Mouse (Mus musculus) embryonic facial prominence, embryonic 11.5 days (tissue): ENCODE measurements at regions not wholly inside any gene's neighbourhood (a gene's known extent, or its start where the extent isn't known, plus 50 kb on each side); places are given as distances from the start of the nearest gene placed in this dataset.
A peak's percentile ranks its signal among the peaks of the same experiment; 100 is the strongest.

Source experiments
- ATAC-seq: fragments of 200-750 bp; cut with Nextera tagmentation; replicated peaks from 2 replicates; pipeline ENCODE4 v1.8.0; 2017; ENCODE audit warnings: low read depth; ENCODE audit not compliant: insufficient number of reproducible peaks, low FRiP score, low TSS enrichment
- DNase-seq: peaks from one replicate; pipeline ENCODE4 v3.0.0-alpha.2; 2015; ENCODE audit warnings: low spot score
- H3K27ac ChIP-seq: fragments of 300-500 bp; sonication (generic); replicated peaks from 2 replicates; pipeline ENCODE4 v1.5.1; 2014; ENCODE audit warnings: mild to moderate bottlenecking, low read depth, low read length, control low read depth
- H3K27me3 ChIP-seq: fragments of 300-500 bp; sonication (generic); 2 replicates; pipeline ENCODE4 v1.6.1; 2014; ENCODE audit warnings: mild to moderate bottlenecking, low read length, moderate library complexity, mixed read lengths; ENCODE audit not compliant: control insufficient read depth, insufficient read depth
- H3K36me3 ChIP-seq: fragments of 300-500 bp; sonication (generic); replicated peaks from 2 replicates; pipeline ENCODE4 v1.6.1; 2014; ENCODE audit warnings: low read depth, mild to moderate bottlenecking, low read length, moderate library complexity, mixed read lengths; ENCODE audit not compliant: control insufficient read depth, insufficient read depth
- H3K4me1 ChIP-seq: fragments of 300-500 bp; sonication (generic); 2 replicates; pipeline ENCODE4 v1.6.1; 2014; ENCODE audit warnings: low read length, mixed read lengths; ENCODE audit not compliant: control insufficient read depth, insufficient read depth
- H3K4me2 ChIP-seq: fragments of 300-500 bp; sonication (generic); 2 replicates; pipeline ENCODE4 v1.6.1; 2014; ENCODE audit warnings: low read depth, mild to moderate bottlenecking, control low read depth, low read length, moderate library complexity
- H3K4me3 ChIP-seq: fragments of 300-500 bp; sonication (generic); 2 replicates; pipeline ENCODE4 v1.5.1; 2014; ENCODE audit warnings: low read depth, low read length, control low read depth
- H3K9ac ChIP-seq: fragments of 300-500 bp; sonication (generic); replicated peaks from 2 replicates; pipeline ENCODE4 v1.6.1; 2014; ENCODE audit warnings: mild to moderate bottlenecking, control low read depth, low read length
- H3K9me3 ChIP-seq: fragments of 300-500 bp; sonication (generic); replicated peaks from 2 replicates; pipeline ENCODE4 v1.6.1; 2016; ENCODE audit warnings: mild to moderate bottlenecking, low read length, inconsistent platforms, mixed read lengths; ENCODE audit not compliant: control insufficient read depth
- WGBS: fragments of 180-500 bp; shearing (Covaris S2); extraction: QIAGEN DNeasy Blood & Tissue Kit; methylation state at CpG from one replicate; pipeline ENCODE4 v1.1.7; 2014; 5-methylcytosine and 5-hydroxymethylcytosine counted together

DNA sequence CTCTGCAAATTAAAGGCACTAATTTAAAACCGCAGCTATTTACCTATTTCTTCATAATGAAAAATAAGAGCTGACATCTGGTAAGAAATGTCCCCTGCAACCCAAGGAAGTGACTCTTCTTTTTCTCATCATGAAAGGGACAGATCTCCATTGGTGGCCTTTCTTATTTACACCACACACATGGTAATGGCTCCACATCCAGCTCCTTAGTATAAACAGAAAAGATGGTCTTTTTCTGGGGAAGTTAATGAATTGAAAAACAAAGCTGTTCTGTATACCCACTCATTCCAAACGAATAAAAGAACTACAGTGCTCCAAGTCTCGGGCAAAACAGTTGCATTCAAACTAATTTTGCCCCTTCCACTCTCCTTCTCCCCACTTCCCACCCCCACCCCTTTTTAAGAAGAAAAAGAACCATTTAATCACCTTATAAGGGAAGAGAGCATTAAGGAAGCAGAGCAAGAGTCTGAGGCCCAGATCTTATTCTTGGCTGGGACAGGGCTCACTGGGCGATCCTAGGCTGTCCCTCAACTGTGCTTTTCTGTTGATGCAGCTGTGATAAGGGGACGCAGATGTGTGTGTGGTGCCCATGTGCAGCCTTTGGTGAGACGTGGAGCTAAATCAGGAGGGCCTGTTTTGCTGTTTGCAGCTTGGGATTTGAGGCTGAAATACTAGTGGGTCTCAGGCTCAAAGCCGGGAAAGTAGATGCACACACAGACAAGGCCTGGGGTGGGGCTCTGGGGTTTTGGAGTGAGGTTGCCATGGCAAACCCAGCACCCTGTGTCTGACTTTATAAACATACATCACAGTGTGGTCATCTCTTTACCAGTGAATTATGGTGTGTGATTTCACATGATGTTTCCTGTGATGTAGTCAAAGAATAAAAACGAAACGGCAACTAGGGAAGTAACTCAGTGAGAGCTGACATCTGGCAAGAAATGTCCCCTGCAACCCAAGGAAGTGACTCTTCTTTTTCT, 113.6 kb upstream of the Ercc6l2 start:
- H3K4me3 ChIP-seq: no peak overlapping the region
- H3K4me2 ChIP-seq: no peak overlapping the region; the same call in 1 of the 2 replicates
- H3K9ac ChIP-seq: no peak overlapping the region
- H3K9me3 ChIP-seq: no peaks in the 10 kb centered on the region
- no peaks in the 10 kb centered on the region; the same call in 1 of the 2 replicates for H3K4me1 ChIP-seq
- H3K27me3 ChIP-seq: no peaks in the 10 kb centered on the region
- no peaks in the 10 kb centered on the region for H3K36me3 ChIP-seq
- WGBS: 31% methylated on average over 9 of the region's 9 CpGs
- no peak overlapping the region for H3K27ac ChIP-seq
- peak; percentile 68; the same call in 1 of the 2 replicates for ATAC-seq
- peak; percentile 49 for DNase-seq

DNA sequence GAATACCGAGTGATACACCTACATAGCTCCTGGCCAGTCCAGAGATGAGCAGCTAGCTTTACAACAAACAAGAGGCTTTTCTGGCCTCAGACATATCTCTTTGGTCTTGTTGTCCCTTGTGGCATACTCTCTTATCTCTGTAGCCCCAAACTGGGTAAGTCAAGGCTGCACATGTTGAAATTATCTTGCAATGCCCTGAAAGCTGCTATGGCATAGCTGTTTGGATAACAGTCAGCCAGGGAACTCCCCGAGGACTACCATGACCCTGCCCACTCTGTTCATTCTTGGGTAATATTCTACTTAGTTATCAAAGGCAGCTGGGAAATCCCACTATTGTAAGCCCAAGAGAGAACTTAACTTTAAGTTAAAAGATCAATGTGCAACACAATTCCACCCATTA, 106.5 kb upstream of the Ercc6l2 start:
- H3K9me3 ChIP-seq: no peaks in the 10 kb centered on the region
- ATAC-seq: no peak
- no peak overlapping the region for H3K9ac ChIP-seq
- DNase-seq: no peak
- no peaks in the 10 kb centered on the region for H3K36me3 ChIP-seq
- no peak overlapping the region for H3K4me2 ChIP-seq
- no peak overlapping the region for H3K4me3 ChIP-seq
- no peaks in the 10 kb centered on the region for H3K4me1 ChIP-seq
- H3K27ac ChIP-seq: no peak overlapping the region
- H3K27me3 ChIP-seq: no peaks in the 10 kb centered on the region
- 84% methylated on average over 2 of the region's 2 CpGs for whole genome bisulfite sequencing

DNA sequence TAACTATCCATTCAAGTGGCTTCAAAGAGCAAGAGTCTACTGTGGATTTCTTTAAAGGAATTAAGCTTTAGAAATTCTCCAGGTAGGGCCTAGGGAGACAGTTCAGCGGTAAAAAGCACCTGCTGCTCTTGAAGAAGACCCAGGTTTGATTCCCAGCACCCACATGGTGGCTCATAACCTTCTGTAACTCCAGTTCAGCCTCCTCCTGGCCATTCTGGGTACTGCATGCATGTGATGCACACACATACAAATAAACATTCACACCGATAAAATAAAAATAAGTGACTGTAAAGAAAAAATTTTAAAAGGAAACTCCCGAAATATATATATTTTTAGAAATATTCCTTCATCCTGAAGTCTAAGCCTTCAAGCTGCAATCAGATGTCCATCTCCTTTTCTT, 101.9 kb upstream of the Ercc6l2 start:
- no peaks in the 10 kb centered on the region for H3K9me3 ChIP-seq
- H3K4me2 ChIP-seq: no peak overlapping the region
- H3K27me3 ChIP-seq: no peaks in the 10 kb centered on the region
- H3K4me1 ChIP-seq: no peaks in the 10 kb centered on the region
- H3K27ac ChIP-seq: no peak overlapping the region
- DNase-seq (no peak), ATAC-seq (no peak)
- no peak overlapping the region for H3K9ac ChIP-seq
- 89% methylated on average over 3 of the region's 3 CpGs for WGBS
- no peak overlapping the region for H3K4me3 ChIP-seq
- no peaks in the 10 kb centered on the region for H3K36me3 ChIP-seq

DNA sequence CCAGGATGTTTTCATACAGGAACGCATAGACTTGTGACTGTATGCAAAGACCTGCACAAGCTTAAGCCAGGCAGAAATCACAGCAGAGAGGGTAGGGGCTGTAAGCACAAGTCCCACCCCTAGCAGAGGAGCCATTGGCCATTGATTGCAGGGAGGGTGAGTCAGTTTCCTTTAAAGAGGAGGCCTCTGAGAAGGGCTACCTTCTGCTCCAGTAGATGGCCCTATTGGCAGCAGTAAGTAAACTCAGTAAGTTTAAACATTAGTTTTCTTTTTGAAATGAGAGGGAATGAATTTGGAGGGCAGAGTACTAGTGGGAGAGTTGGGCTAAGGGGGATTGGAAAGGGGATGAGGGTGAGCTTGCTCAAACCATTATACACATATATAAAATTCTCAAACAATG, 98.5 kb upstream of the Ercc6l2 start:
- Histone ChIP-seq H3K27me3 (no peaks in the 10 kb centered on the region), H3K4me1 (no peaks in the 10 kb centered on the region), H3K4me3 (no peak overlapping the region), H3K9me3 (no peaks in the 10 kb centered on the region), H3K9ac (no peak overlapping the region), H3K27ac (no peak overlapping the region), H3K36me3 (no peaks in the 10 kb centered on the region), H3K4me2 (no peak overlapping the region)
- 76% methylated on average over 1 of the region's 1 CpGs for WGBS
- DNase-seq: no peak
- no peak for ATAC-seq

DNA sequence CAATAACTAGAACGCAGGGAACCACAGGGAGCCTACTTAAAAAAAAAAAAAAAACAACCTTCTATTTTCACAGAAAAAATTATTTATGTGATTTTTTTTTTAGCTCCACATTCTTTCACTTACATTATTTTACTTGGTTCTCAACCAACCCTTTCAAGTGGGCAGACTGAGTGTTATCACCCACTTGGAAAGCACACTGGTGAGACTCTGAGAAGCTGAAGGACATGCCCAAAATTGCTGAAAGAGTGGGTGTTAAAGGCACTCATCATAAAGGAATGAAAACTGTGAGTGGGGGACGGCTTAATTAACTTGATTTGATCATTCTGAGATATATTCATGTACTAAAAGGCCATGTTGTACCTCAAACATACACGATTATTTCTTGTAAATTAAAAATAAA, 97.8 kb upstream of the Ercc6l2 start:
- Histone ChIP-seq H3K4me3 (no peak overlapping the region), H3K27ac (no peak overlapping the region), H3K4me2 (no peak overlapping the region), H3K36me3 (no peaks in the 10 kb centered on the region), H3K9me3 (no peaks in the 10 kb centered on the region), H3K27me3 (no peaks in the 10 kb centered on the region), H3K9ac (no peak overlapping the region), H3K4me1 (no peaks in the 10 kb centered on the region)
- WGBS: 85% methylated on average over 3 of the region's 3 CpGs
- ATAC-seq (no peak), DNase-seq (no peak)

DNA sequence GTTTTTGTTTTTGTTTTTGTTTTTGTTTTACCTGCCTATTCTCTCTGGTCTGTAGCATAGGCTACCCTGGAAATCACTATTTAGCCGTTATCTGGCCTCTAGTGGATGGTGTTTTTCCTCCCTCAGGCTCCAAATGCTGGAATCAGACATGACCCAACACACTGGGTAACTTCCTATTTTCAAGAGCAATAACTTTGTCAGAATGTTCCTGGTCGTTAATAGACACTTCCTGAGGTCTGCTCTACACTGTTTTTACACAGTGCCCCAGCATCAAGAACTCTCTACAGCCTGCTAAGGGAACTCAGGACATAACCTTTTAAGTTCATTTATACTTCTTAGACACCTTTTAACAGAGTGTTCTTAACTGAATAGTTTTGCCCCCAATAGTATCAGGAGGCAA, 96.3 kb upstream of the Ercc6l2 start:
- Histone ChIP-seq H3K4me3 (no peak overlapping the region), H3K4me1 (no peaks in the 10 kb centered on the region), H3K27ac (no peak overlapping the region), H3K27me3 (no peaks in the 10 kb centered on the region), H3K4me2 (no peak overlapping the region), H3K9ac (no peak overlapping the region), H3K36me3 (no peaks in the 10 kb centered on the region), H3K9me3 (no peaks in the 10 kb centered on the region)
- DNase-seq: no peak
- WGBS: 52% methylated on average over 2 of the region's 2 CpGs
- ATAC-seq: no peak

DNA sequence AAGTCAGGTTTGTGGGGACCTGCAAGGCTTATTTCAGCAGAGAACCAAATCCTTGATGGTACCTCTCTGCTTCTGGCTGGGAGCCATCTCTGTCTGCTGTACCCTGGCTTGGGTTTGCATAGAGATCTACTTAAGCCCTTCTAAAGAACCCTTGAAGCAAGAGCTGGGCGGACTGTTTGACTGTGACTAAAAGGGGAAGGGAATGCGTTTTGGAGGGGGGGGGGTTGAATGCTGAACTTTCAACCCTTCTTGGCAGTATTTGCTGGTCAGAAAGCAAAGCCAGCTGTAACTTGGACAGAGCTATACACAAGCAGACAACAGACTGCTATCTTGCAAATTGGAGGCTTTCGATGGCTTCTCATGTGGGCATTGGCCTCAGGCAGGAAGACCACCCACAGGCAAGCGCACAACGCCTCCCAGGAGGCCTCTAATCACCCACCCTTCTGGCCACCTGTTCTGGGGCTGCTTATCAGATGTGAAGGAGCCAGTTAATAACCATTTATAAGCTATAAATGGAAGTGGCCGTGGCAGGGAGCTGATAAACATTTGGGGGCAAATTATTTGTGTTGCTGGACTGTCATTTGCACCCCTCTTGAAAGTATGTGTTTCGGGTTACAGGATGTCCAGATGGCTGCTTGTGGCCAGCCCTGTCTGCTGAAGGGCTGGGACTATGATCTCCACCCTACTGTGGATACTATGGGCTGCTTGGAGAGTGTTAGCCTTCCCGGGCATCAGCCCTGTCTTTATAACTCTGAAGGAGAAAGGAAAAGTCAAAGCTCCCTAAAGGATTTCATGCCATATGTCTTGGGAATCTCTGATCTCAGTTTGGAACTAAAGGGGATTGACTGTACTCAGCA, 95.5 kb upstream of the Ercc6l2 start:
- ATAC-seq: 0 out of 2 replicates have a peak, but pooled peaks have one; percentile 73
- Histone ChIP-seq H3K4me2 (no peak overlapping the region), H3K4me3 (no peak overlapping the region), H3K9me3 (no peaks in the 10 kb centered on the region), H3K27ac (no peak overlapping the region), H3K4me1 (no peaks in the 10 kb centered on the region), H3K27me3 (no peaks in the 10 kb centered on the region), H3K9ac (no peak overlapping the region; the same call in 1 of the 2 replicates), H3K36me3 (no peaks in the 10 kb centered on the region)
- peak; percentile 55 for DNase-seq
- 15% methylated on average over 8 of the region's 8 CpGs for WGBS

DNA sequence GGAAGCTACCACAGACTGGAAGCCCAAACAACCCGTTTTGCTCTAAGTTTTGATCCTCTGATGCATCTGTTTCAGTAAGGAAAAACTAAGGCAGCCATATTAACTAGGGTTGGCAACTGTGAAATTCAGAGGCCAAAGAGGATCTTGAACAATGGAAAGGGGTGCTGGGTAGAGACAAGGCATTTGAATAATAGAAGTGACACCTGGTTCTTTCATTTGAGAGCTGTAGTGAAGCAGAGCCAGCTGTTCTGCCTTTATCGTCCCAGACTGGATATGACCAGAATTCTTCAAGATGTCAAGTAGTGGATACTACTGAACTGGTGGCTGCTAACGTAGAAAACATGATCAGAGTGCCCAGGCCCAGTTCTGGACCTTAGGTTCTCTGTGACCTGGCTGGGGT, 94.4 kb upstream of the Ercc6l2 start:
- H3K27me3 ChIP-seq: no peaks in the 10 kb centered on the region
- no peak overlapping the region for H3K4me2 ChIP-seq
- H3K9me3 ChIP-seq: no peaks in the 10 kb centered on the region
- no peak overlapping the region for H3K4me3 ChIP-seq
- 77% methylated on average over 3 of the region's 3 CpGs for WGBS
- no peak overlapping the region for H3K27ac ChIP-seq
- no peak overlapping the region for H3K9ac ChIP-seq
- H3K36me3 ChIP-seq: no peaks in the 10 kb centered on the region
- no peak for DNase-seq
- no peaks in the 10 kb centered on the region; the same call in 1 of the 2 replicates for H3K4me1 ChIP-seq
- ATAC-seq: no peak
